9 mouse cellular contexts compared by ENCODE assay signal in genomic region chr9:120619709-120620408, GRCm38 (mm10). TPM values are rescaled to one million over a fixed set of nuclear protein-coding genes. Genes with fewer than 3 reads are reported as not detected.
DNase-seq lines count a peak whose midpoint lies in the region; ATAC-seq and TF ChIP-seq lines count a peak whose summit lies in the region.
"Had no signal": no experiment of that assay in that cellular context is flagged by ENCODE, and none has a peak within 500 bp of the region (broad histone marks: within the 10 kb centered on the region; RNA-seq: fewer than 3 reads in every experiment).

No protein-coding gene starts in this region.

- H3K9ac ChIP-seq in lung, embryonic 14.5 days = 0 out of 2 replicates have a peak overlapping the region, but pooled peaks have one; percentile 3
- H3K9ac ChIP-seq in intestine, embryonic 16.5 days (ENCODE audit: low read depth, low read length) = no peak overlapping the region
- H3K9ac ChIP-seq in midbrain, embryonic 13.5 days (replicated peaks) = 0 out of 2 replicates have a peak overlapping the region, but pooled peaks have one; percentile 32
- H3K9ac ChIP-seq: liver, embryonic 15.5 days had no signal

- H3K9me3 ChIP-seq in lung, embryonic 14.5 days (ENCODE audit: low read depth, low read length) = peaks cover 5% of the 10 kb centered on the region; the same call in 1 of the 2 replicates
- H3K9me3 ChIP-seq in intestine, embryonic 16.5 days (ENCODE audit: control insufficient read depth, low read length) = 0 out of 2 replicates have a peak, but pooled peaks cover 2% of the 10 kb centered on the region
- H3K9me3 ChIP-seq in midbrain, embryonic 13.5 days = peaks cover 20% of the 10 kb centered on the region
- H3K9me3 ChIP-seq: liver, embryonic 15.5 days had no signal

- H3K36me3 ChIP-seq in lung, embryonic 14.5 days (ENCODE audit: insufficient read depth) = no peaks in the 10 kb centered on the region
- H3K36me3 ChIP-seq in intestine, embryonic 16.5 days (ENCODE audit: control insufficient read depth, insufficient read depth, low read length) = no peaks in the 10 kb centered on the region
- H3K36me3 ChIP-seq in midbrain, embryonic 13.5 days = 0 out of 2 replicates have a peak, but pooled peaks cover 2% of the 10 kb centered on the region
- H3K36me3 ChIP-seq: liver, embryonic 15.5 days had no signal

- peak overlapping the region; percentile 22; the same call in 1 of the 2 replicates for H3K4me3 ChIP-seq in lung, embryonic 14.5 days (ENCODE audit: low read depth, low read length)
- peak overlapping the region; percentile 20; the same call in 1 of the 2 replicates for H3K4me3 ChIP-seq in intestine, embryonic 16.5 days (ENCODE audit: low read length)
- H3K4me3 ChIP-seq in midbrain, embryonic 13.5 days (replicated peaks) = peak overlapping the region; percentile 10; the same call in 1 of the 2 replicates
- H3K4me3 ChIP-seq: liver, embryonic 15.5 days had no signal

- peak overlapping the region; percentile 57 for H3K4me2 ChIP-seq in lung, embryonic 14.5 days
- H3K4me2 ChIP-seq in intestine, embryonic 16.5 days (ENCODE audit: low read depth, low read length) = peak overlapping the region; percentile 44
- H3K4me2 ChIP-seq in midbrain, embryonic 13.5 days (replicated peaks) = peak overlapping the region; percentile 43
- H3K4me2 ChIP-seq: liver, embryonic 15.5 days had no signal

- no peak for TF ChIP-seq CTCF in lung, embryonic 14.5 days (IDR thresholded peaks at IDR 0.05; ENCODE audit: low read depth)

- H3K27ac ChIP-seq in lung, embryonic 14.5 days (ENCODE audit: low read depth) = no peak overlapping the region
- no peak overlapping the region for H3K27ac ChIP-seq in intestine, embryonic 16.5 days (ENCODE audit: low read length)
- H3K27ac ChIP-seq in midbrain, embryonic 13.5 days = peak overlapping the region; percentile 94
- H3K27ac ChIP-seq: liver, embryonic 15.5 days had no signal

- H3K4me1 ChIP-seq in lung, embryonic 14.5 days (ENCODE audit: insufficient read depth) = no peaks in the 10 kb centered on the region
- peaks cover 4% of the 10 kb centered on the region; the same call in 1 of the 2 replicates for H3K4me1 ChIP-seq in intestine, embryonic 16.5 days (ENCODE audit: control insufficient read depth, insufficient read depth, low read length)
- peaks cover 30% of the 10 kb centered on the region for H3K4me1 ChIP-seq in midbrain, embryonic 13.5 days (replicated peaks)
- H3K4me1 ChIP-seq: liver, embryonic 15.5 days had no signal

- 9% methylated on average over 26 of the region's 26 CpGs for WGBS in lung, embryonic 14.5 days
- 13% methylated on average over 26 of the region's 26 CpGs for WGBS in intestine, embryonic 16.5 days
- whole genome bisulfite sequencing in midbrain, embryonic 13.5 days = 3% methylated on average over 26 of the region's 26 CpGs

- H3K27me3 ChIP-seq in lung, embryonic 14.5 days (ENCODE audit: insufficient read depth, low read length) = no peaks in the 10 kb centered on the region
- H3K27me3 ChIP-seq in intestine, embryonic 16.5 days (replicated peaks; ENCODE audit: control insufficient read depth, insufficient read depth, low read length) = no peaks in the 10 kb centered on the region
- H3K27me3 ChIP-seq in midbrain, embryonic 13.5 days = no peaks in the 10 kb centered on the region

- DNase-seq in lung, embryonic 14.5 days = peak; percentile 18
- DNase-seq in lung, postnatal 14 days = no peak
- peak; percentile 88 for DNase-seq in embryo, embryonic 11 days
- DNase-seq in adrenal gland, postnatal 10 days = no peak
- no peak for DNase-seq in urinary bladder, postnatal 25 days (ENCODE audit: low spot score)
- DNase-seq in yolk sac, embryonic 10.5 days (ENCODE audit: low spot score) = no peak

- no peak for ATAC-seq in lung, embryonic 14.5 days (ENCODE audit: insufficient read depth)
- no peak for ATAC-seq in intestine, embryonic 16.5 days
- peak; percentile 94 for ATAC-seq in midbrain, embryonic 13.5 days

RNA-seq across cellular contexts. Expression of gene Rpl14, which starts 48.6 kb away (rescaled TPM):
- polyA plus RNA-seq in lung, embryonic 14.5 days (2014; fragmentation: Nextera tagmentation; extraction: Ambion mirVana) = 1,001 and 1,027 TPM in 2 replicates
- polyA plus RNA-seq in intestine, embryonic 16.5 days (2015; fragmentation: Nextera tagmentation; extraction: Ambion mirVana) = 753 and 789 TPM in 2 replicates
- 474 and 477 TPM in 2 replicates for polyA plus RNA-seq in midbrain, embryonic 13.5 days (2015; fragmentation: Nextera tagmentation; extraction: Ambion mirVana)
- 100 to 1,000 TPM; 514 to 533 TPM for total RNA-seq in adrenal gland, postnatal 10 days (2021)

Comparison
In these comparisons a context has a peak if more than half of its experiments do, and no peak if none do; other contexts are left out.
1. DNase-seq: peak in lung, embryonic 14.5 days (single experiment) and embryo, embryonic 11 days (single experiment); none in lung, postnatal 14 days (single experiment), adrenal gland, postnatal 10 days (single experiment), urinary bladder, postnatal 25 days (single experiment) and yolk sac, embryonic 10.5 days (single experiment).
2. Peak in every context shown above with its lines, with median percentiles within 50 percentile points of each other: H3K4me2 ChIP-seq and H3K4me3 ChIP-seq.